ENCODE assay signal across 8 mouse cellular contexts in the genomic region with DNA sequence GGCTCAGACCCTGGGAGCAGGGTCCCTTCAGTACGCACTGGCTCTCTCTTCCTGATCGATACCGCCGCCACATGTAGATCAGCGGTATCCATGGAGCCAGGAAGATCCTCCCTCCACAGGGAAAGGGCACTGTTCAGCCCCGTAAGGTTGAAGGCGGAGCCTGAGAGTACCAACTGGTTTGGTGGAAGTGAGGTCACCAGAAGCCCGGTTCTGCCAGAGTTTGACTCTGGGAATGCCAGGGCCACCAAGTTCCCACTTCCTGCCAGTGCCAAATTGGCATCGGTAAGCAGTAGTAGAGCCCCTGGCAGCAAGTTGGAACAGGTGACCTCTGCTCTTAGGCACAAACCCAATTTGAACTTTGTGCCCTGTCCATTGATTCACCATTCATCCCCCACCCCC. TPM values are rescaled to one million over a fixed set of nuclear protein-coding genes. Genes with fewer than 3 reads are reported as not detected.
DNase-seq lines count a peak whose midpoint lies in the region; ATAC-seq and TF ChIP-seq lines count a peak whose summit lies in the region.

No protein-coding gene starts in this region.

- peak overlapping the region; percentile 79 for H3K4me2 ChIP-seq in neural tube, embryonic 11.5 days (ENCODE audit: low read depth)
- H3K4me2 ChIP-seq in lung, embryonic 14.5 days, result peak overlapping the region; percentile 83
- peak overlapping the region; percentile 90 for H3K4me2 ChIP-seq in stomach, postnatal 0 days (replicated peaks; ENCODE audit: low read depth)

- peak overlapping the region; percentile 31 for H3K9ac ChIP-seq in neural tube, embryonic 11.5 days (ENCODE audit: low read length)
- H3K9ac ChIP-seq in lung, embryonic 14.5 days, result peak overlapping the region; percentile 47
- peak overlapping the region; percentile 68 for H3K9ac ChIP-seq in stomach, postnatal 0 days (ENCODE audit: low read length)

- H3K4me3 ChIP-seq in neural tube, embryonic 11.5 days (ENCODE audit: low read depth, low read length), result peak overlapping the region; percentile 66
- H3K4me3 ChIP-seq in forebrain, embryonic 10.5 days, result peak overlapping the region; percentile 82
- peak overlapping the region; percentile 87 for H3K4me3 ChIP-seq in kidney, adult 2 months (ENCODE audit: insufficient read depth, low read depth, low read length)
- peak overlapping the region; percentile 65 for H3K4me3 ChIP-seq in lung, embryonic 14.5 days (ENCODE audit: low read depth, low read length)
- H3K4me3 ChIP-seq in stomach, postnatal 0 days (ENCODE audit: low read depth, low read length), result peak overlapping the region; percentile 74

- peak; percentile 17 for TF ChIP-seq POLR2A in kidney, adult 2 months (IDR thresholded peaks at IDR 0.05; ENCODE audit: low read depth, low read length)

- TF ChIP-seq EP300 in stomach, postnatal 0 days (optimal IDR thresholded peaks at IDR 0.05), result no peak

- H3K4me1 ChIP-seq in neural tube, embryonic 11.5 days (ENCODE audit: control insufficient read depth, insufficient read depth, low read length), result peaks cover 19% of the 10 kb centered on the region
- H3K4me1 ChIP-seq in forebrain, embryonic 10.5 days, result peaks cover 59% of the 10 kb centered on the region
- H3K4me1 ChIP-seq in kidney, adult 2 months (ENCODE audit: control insufficient read depth, insufficient read depth, low read length), result peaks cover 25% of the 10 kb centered on the region
- H3K4me1 ChIP-seq in lung, embryonic 14.5 days (ENCODE audit: insufficient read depth), result peaks cover 4% of the 10 kb centered on the region
- H3K4me1 ChIP-seq in stomach, postnatal 0 days (replicated peaks; ENCODE audit: control insufficient read depth, insufficient read depth), result no peaks in the 10 kb centered on the region

- DNase-seq in neural tube, embryonic 11.5 days (ENCODE audit: low spot score), result no peak
- DNase-seq in neural tube, embryonic 10.5 days (ENCODE audit: extremely low spot score, low spot score), result no peak
- DNase-seq in adrenal gland, postnatal 25 days, result peak; percentile 53
- no peak for DNase-seq in forebrain, embryonic 10.5 days (ENCODE audit: extremely low spot score, low spot score)
- DNase-seq in kidney, adult 2 months, result peak; percentile 95
- peak; percentile 47 for DNase-seq in lung, embryonic 14.5 days
- DNase-seq in stomach, postnatal 0 days (ENCODE audit: low spot score), result peak; percentile 73
- no peak for DNase-seq in c-Kit-positive CD71-positive TER-119-positive erythroid progenitor cells, embryonic 14.5 days (ENCODE audit: low spot score)

- WGBS in neural tube, embryonic 11.5 days, result 0% methylated on average over 8 of the region's 9 CpGs
- WGBS in forebrain, embryonic 10.5 days, result 1% methylated on average over 9 of the region's 9 CpGs
- WGBS in kidney, adult 2 months, result 6% methylated on average over 9 of the region's 9 CpGs
- 2% methylated on average over 9 of the region's 9 CpGs for WGBS in lung, embryonic 14.5 days
- WGBS in stomach, postnatal 0 days, result 11% methylated on average over 9 of the region's 9 CpGs

- H3K9me3 ChIP-seq in neural tube, embryonic 11.5 days (ENCODE audit: control insufficient read depth, low read length), result no peaks in the 10 kb centered on the region
- no peaks in the 10 kb centered on the region for H3K9me3 ChIP-seq in forebrain, embryonic 10.5 days
- no peaks in the 10 kb centered on the region for H3K9me3 ChIP-seq in lung, embryonic 14.5 days (ENCODE audit: low read depth, low read length)
- H3K9me3 ChIP-seq in stomach, postnatal 0 days (ENCODE audit: control insufficient read depth, low read length), result no peaks in the 10 kb centered on the region

- TF ChIP-seq CTCF in kidney, adult 2 months (conservative IDR thresholded peaks at IDR 0.05; ENCODE audit: insufficient read depth, insufficient read length, low read depth, low read length), result no peak
- TF ChIP-seq CTCF in lung, embryonic 14.5 days (IDR thresholded peaks at IDR 0.05; ENCODE audit: low read depth), result no peak
- no peak for TF ChIP-seq CTCF in stomach, postnatal 0 days (IDR thresholded peaks at IDR 0.05; ENCODE audit: low read depth)

- no peaks in the 10 kb centered on the region for H3K36me3 ChIP-seq in neural tube, embryonic 11.5 days (ENCODE audit: control insufficient read depth, insufficient read depth, low read length)
- H3K36me3 ChIP-seq in forebrain, embryonic 10.5 days (replicated peaks), result no peaks in the 10 kb centered on the region
- no peaks in the 10 kb centered on the region for H3K36me3 ChIP-seq in kidney, adult 2 months (ENCODE audit: control insufficient read depth, insufficient read depth, low read length)
- no peaks in the 10 kb centered on the region for H3K36me3 ChIP-seq in lung, embryonic 14.5 days (ENCODE audit: insufficient read depth)
- no peaks in the 10 kb centered on the region for H3K36me3 ChIP-seq in stomach, postnatal 0 days (ENCODE audit: control insufficient read depth, insufficient read depth, low read length)

- no peak overlapping the region for H3K27ac ChIP-seq in neural tube, embryonic 11.5 days (ENCODE audit: low read depth, low read length)
- H3K27ac ChIP-seq in forebrain, embryonic 10.5 days, result peak overlapping the region; percentile 44
- H3K27ac ChIP-seq in kidney, adult 2 months (ENCODE audit: insufficient read depth, low read depth, low read length), result peak overlapping the region; percentile 81
- H3K27ac ChIP-seq in lung, embryonic 14.5 days (ENCODE audit: low read depth), result 0 out of 2 replicates have a peak overlapping the region, but pooled peaks have one; percentile 30
- peak overlapping the region; percentile 70 for H3K27ac ChIP-seq in stomach, postnatal 0 days (replicated peaks)

- H3K27me3 ChIP-seq in neural tube, embryonic 11.5 days (ENCODE audit: control insufficient read depth, insufficient read depth, low read length), result peaks cover 9% of the 10 kb centered on the region
- peaks cover 57% of the 10 kb centered on the region for H3K27me3 ChIP-seq in forebrain, embryonic 10.5 days (ENCODE audit: poor library complexity, severe bottlenecking)
- H3K27me3 ChIP-seq in kidney, adult 2 months (replicated peaks; ENCODE audit: control insufficient read depth, insufficient read depth, low read length), result no peaks in the 10 kb centered on the region
- H3K27me3 ChIP-seq in lung, embryonic 14.5 days (ENCODE audit: insufficient read depth, low read length), result peaks cover 21% of the 10 kb centered on the region
- H3K27me3 ChIP-seq in stomach, postnatal 0 days (ENCODE audit: control insufficient read depth, insufficient read depth, low read length), result no peaks in the 10 kb centered on the region

- no peak for ATAC-seq in neural tube, embryonic 11.5 days (ENCODE audit: insufficient read depth, low FRiP score, low TSS enrichment)
- ATAC-seq in lung, embryonic 14.5 days (ENCODE audit: insufficient read depth), result no peak
- ATAC-seq in stomach, postnatal 0 days (ENCODE audit: low FRiP score, low TSS enrichment), result peak; percentile 15; the same call in 1 of the 2 replicates

RNA-seq across cellular contexts. Expression of a gene that starts 1.8 kb away (rescaled TPM):
- polyA plus RNA-seq in neural tube, embryonic 11.5 days (2014; fragmentation: Nextera tagmentation; extraction: Ambion mirVana), result 43.4 and 44.1 TPM in 2 replicates
- total RNA-seq in adrenal gland, postnatal 25 days (2021), result 17.5 and 18.1 TPM in 2 replicates
- 36.6 and 38.1 TPM in 2 replicates for polyA plus RNA-seq in forebrain, embryonic 10.5 days (2016; fragmentation: Nextera tagmentation; extraction: Ambion mirVana)
- polyA plus RNA-seq in kidney, adult 2 months (2012; rRNA removed), result 229 and 239 TPM in 2 replicates
- 52.3 and 52.6 TPM in 2 replicates for polyA plus RNA-seq in lung, embryonic 14.5 days (2014; fragmentation: Nextera tagmentation; extraction: Ambion mirVana)
- 104 and 109 TPM in 2 replicates for polyA plus RNA-seq in stomach, postnatal 0 days (2015; fragmentation: Nextera tagmentation; extraction: Ambion mirVana)

RNA-seq across cellular contexts. Expression of a gene that starts 22.3 kb away (rescaled TPM):
- polyA plus RNA-seq in neural tube, embryonic 11.5 days (2014; fragmentation: Nextera tagmentation; extraction: Ambion mirVana), result 8.8 and 11.0 TPM in 2 replicates
- total RNA-seq in adrenal gland, postnatal 25 days (2021), result 19.9 and 22.3 TPM in 2 replicates
- 8.7 and 8.8 TPM in 2 replicates for polyA plus RNA-seq in forebrain, embryonic 10.5 days (2016; fragmentation: Nextera tagmentation; extraction: Ambion mirVana)
- 13.0 and 14.8 TPM in 2 replicates for polyA plus RNA-seq in kidney, adult 2 months (2012; rRNA removed)
- polyA plus RNA-seq in lung, embryonic 14.5 days (2014; fragmentation: Nextera tagmentation; extraction: Ambion mirVana), result 11.4 and 14.3 TPM in 2 replicates
- polyA plus RNA-seq in stomach, postnatal 0 days (2015; fragmentation: Nextera tagmentation; extraction: Ambion mirVana), result 6.3 and 8.2 TPM in 2 replicates

RNA-seq across cellular contexts. Expression of a gene that starts 22.7 kb away (rescaled TPM):
- polyA plus RNA-seq in neural tube, embryonic 11.5 days (2014; fragmentation: Nextera tagmentation; extraction: Ambion mirVana), result 20.3 and 20.8 TPM in 2 replicates
- 37.3 and 38.1 TPM in 2 replicates for total RNA-seq in adrenal gland, postnatal 25 days (2021)
- 16.9 and 20.6 TPM in 2 replicates for polyA plus RNA-seq in forebrain, embryonic 10.5 days (2016; fragmentation: Nextera tagmentation; extraction: Ambion mirVana)
- 32.4 and 35.3 TPM in 2 replicates for polyA plus RNA-seq in kidney, adult 2 months (2012; rRNA removed)
- polyA plus RNA-seq in lung, embryonic 14.5 days (2014; fragmentation: Nextera tagmentation; extraction: Ambion mirVana), result 17.9 and 18.7 TPM in 2 replicates
- 17.7 and 18.1 TPM in 2 replicates for polyA plus RNA-seq in stomach, postnatal 0 days (2015; fragmentation: Nextera tagmentation; extraction: Ambion mirVana)

RNA-seq across cellular contexts. Expression of a gene that starts 31.2 kb away (rescaled TPM):
- polyA plus RNA-seq in neural tube, embryonic 11.5 days (2014; fragmentation: Nextera tagmentation; extraction: Ambion mirVana), result not detected in 2 replicates
- 0.55 and 0.62 TPM in 2 replicates for total RNA-seq in adrenal gland, postnatal 25 days (2021)
- polyA plus RNA-seq in forebrain, embryonic 10.5 days (2016; fragmentation: Nextera tagmentation; extraction: Ambion mirVana), result 0.09 and 0.10 TPM in 2 replicates
- polyA plus RNA-seq in kidney, adult 2 months (2012; rRNA removed), result 0.29 and 1.2 TPM in 2 replicates
- polyA plus RNA-seq in lung, embryonic 14.5 days (2014; fragmentation: Nextera tagmentation; extraction: Ambion mirVana), result 0.91 and 1.1 TPM in 2 replicates
- polyA plus RNA-seq in stomach, postnatal 0 days (2015; fragmentation: Nextera tagmentation; extraction: Ambion mirVana), result 0.36 and 0.47 TPM in 2 replicates

Comparison
In these comparisons a context has a peak if more than half of its experiments do, and no peak if none do; other contexts are left out.
1. DNase-seq: peak in adrenal gland, postnatal 25 days (single experiment), kidney, adult 2 months (single experiment), lung, embryonic 14.5 days (single experiment) and stomach, postnatal 0 days (single experiment); none in neural tube, embryonic 11.5 days (single experiment), neural tube, embryonic 10.5 days (single experiment), forebrain, embryonic 10.5 days (single experiment) and c-Kit-positive CD71-positive TER-119-positive erythroid progenitor cells, embryonic 14.5 days (single experiment).
2. Peak in every context shown above with its lines, with median percentiles within 50 percentile points of each other: H3K4me2 ChIP-seq, H3K4me3 ChIP-seq and H3K9ac ChIP-seq.